Mouse (Mus musculus): ENCODE data around the gene Stap2.

Stap2 gene

DNA sequence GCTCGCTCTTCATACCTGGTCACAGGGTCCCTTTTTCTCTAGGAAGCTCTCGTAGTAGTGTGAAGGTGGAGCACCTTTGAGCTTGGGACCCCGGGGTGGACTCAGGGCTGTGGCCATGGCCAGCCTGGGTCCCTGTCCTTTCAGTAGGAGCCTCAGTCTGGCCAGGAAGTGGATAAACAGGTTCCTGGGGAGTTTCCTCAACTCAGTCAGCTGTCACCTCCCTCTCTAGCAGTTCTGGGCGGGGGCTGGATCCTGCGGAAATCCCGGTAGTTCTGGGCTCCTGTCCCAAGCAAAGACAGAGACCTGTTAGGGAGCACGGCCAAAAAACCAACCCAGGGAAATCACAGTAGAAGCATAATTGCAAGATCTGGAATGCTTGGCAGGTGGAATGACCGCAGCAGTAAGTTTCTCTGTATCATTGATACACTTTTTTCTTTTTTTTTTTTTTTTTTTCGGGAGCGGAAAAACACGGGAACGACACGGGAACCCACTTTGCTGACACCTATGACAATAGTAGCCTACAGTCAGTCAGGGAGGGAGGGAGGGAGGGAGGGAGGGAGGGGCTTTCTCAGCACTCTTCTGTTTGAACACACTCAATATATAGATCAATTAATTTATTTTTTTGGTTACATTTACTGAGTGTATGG lies at the start of gene Stap2, which contains the start of gene Mpnd:
TSS of gene Stap2 (minus strand) at position 170 of the 647 bp plus-strand sequence.
TSS of gene Mpnd (plus strand) at position 297 of the 647 bp plus-strand sequence.
- ATAC-seq (ENCODE audit: low TSS enrichment): no peak

DNA sequence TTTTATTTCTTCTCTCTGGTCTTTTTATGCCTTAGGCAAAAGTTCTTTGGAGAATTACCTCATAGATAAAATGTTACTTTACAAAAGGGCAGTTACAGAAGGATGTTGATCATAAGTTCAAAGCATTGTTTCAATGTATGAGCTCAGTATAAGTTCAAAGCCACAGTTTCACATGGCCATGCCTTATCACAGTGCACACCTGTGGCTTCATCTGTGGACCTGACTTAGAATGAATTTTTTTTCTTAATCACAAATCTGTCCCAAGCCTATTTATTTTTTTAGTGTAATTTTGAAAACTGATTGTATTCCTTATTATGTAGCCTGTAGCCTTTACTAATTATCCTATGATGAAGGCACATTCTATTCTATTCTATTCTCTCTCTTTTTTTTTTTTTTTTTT lies 49.6 kb upstream of the Stap2 start:
- ATAC-seq (ENCODE audit: low TSS enrichment): no peak

DNA sequence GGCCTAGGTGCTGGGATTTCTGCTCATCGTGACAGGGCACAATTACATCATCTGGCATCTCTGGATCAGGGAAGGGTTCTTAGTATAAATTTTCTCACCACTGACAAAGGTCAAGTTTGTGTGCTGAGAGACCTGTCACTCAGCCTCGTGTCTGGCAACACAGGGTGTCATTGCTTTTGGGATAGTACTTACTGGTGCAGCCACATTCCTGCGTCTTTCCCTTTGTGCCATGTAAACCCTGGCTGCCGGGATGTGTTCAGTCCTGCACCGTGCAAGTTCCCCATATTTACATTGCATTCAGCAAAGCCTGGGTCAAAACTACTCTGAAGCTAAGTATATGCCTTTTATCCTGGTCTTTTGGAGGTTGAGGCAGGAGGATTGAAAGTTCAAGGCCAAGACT lies 46.0 kb upstream of the Stap2 start:
- ATAC-seq (ENCODE audit: low TSS enrichment): no peak

DNA sequence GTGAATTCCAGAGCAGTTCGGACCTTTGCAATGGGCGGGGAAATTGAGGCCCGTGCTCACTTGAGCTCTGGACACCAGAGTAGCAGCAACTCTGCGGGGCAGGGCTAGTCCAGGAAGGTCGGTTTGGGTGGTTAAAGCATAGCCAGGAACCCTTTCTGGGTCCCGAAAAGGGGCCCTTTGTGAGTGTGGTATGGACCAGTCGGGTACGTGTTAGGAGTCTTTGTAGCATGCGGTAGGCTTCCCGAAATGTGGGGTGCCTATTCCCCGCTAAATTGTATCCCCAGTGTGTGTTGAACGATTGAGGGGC lies 35.4 kb upstream of the Stap2 start:
- ATAC-seq (ENCODE audit: low TSS enrichment): no peak

DNA sequence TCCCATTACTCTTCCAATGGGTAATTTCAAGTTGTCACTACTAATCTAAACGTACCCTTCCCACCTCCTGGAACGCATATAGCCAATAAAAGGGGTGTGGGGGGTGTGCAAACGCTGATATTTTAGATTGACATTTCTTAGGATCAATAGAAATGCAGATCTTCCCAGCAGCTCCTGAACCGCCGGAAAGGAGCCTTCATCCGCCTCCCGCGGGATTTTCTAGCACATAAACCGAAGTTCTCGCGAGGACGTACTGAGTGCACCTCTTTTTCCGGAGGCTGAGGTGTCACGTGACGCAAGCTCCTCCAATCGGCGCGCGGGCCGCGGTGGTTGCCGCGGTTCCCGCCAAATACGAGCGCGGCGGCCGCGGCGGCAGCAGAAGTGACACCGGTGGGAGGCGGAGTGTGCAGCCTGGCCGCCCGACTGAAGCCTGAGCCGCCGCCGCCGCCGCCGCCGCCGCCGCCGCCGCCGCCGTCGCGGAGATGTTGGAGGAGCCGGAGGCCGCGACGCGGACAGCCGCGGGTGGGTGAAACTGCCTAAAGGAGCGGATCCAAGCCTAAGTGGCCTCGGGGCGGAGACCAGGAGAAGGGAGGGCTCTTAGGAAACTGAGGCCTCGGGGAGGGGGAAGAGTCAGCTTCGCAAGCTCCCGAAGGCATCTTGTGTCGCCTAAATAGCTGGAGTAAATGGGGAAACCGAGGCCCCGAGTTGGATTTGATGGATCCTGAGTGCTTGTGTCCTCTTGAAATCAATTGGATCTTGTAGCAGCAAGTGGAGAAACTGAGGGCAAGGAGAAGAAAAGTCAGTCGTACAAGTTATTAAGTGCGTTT lies 34.9 kb upstream of the Stap2 start, which contains the start of gene Chaf1a:
TSS of gene Chaf1a (plus strand) at position 410 of the 827 bp plus-strand sequence.
- peak; percentile 83 for ATAC-seq (ENCODE audit: low TSS enrichment)

DNA sequence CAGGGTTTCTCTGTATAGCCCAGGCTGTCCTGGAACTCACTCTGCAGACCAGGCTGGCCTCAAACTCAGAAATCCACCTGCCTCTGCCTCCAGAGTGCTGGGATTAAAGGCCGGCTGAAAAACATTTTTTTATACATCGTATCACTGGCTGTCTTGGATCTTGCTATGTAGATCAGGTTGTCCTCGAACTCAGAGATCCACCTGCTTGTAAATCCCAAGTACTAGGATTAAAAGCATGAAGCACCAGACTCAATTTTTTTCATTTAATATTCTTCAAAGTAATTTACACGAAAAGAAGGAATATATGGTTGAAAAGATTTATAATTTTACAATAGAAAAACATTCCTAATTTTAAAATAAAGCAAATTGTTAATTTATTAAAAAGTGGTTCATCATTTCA lies 34.0 kb upstream of the Stap2 start:
- no peak for ATAC-seq (ENCODE audit: low TSS enrichment)

DNA sequence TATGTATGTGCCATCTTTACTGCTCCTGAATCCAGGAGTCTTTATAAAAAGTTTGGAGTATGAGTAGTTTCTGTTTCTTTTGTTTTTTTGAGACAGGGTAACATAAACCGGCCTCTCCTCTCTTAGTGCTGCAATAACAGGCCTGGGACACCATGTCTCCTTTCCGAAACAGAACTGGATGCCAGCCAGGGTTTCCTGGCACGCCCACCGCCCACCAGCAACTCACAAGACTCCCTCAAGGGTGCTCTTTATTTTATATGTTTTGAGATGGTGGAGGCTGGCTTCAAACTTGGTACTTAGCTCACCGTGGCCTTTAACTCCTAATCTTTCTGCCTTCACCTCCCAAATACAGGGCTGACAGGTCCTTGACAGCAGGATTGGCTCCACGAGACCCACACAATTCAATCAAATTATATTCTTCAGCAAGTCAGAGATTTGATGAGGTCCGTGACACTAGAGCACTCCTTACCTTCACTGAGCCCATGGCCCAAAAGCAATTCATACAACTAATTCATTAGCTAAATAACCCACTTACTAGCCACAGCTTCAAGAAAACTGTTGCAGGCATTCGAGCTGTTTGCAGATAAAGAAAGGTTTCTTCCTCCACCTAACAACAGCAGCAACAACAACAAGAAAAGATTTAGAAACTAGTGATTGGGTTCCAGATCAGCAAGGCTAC lies 33.3 kb upstream of the Stap2 start:
- no peak for ATAC-seq (ENCODE audit: low TSS enrichment)

DNA sequence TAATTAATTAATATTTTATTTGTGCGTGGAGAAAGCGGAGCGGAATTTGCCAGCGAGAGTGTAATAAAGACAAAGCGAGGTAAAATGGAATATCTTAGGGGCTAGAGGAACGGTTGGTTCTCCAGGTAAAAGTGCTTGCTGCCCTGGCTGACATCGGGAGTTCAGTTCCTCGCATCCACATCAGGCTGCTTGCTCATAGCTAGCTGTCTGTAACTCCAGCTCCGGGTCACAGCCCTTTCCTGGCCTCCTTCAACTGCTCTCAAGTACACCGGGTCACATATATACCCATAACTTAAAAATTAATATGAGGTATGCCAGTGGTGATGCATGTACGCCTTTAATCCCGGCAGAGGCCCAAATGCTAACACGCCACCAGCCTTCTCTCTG lies 31.5 kb upstream of the Stap2 start:
- no peak for ATAC-seq (ENCODE audit: low TSS enrichment)

DNA sequence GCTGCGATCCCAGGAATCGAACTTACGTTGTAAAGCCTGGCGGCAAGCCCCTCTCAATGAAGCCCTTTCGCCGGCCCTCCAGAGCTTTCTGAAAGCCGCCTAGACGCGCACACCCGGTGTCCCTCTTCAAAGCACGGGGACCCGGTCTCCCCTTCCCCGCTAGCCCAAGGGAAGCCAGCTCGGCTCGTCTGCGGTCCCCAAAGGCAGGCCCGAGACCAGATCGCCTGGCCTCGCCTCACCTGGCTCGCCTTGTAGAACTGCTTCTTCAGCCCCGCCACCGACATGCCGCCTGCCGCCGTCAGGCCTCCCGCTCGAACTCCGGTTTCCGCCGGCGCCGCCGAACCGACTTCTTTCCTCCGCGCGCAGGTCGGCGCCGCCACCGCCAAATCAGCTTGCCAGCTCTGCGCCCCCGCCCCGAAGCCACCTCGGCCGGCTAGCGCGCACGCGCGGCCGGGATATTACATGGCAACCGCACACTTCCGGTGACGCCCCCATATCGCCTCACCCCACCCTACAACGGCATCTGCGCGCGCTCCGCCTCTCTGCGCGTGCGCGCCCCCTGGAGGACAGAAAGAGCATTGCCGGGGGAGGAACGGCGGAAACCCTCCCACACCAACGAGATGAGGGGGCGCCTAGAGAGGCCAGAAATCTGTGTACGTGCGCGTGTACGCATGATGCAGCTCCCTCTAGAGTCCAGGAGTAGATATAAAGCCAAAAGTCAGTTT lies 31.0 kb upstream of the Stap2 start, which contains the start of gene Sh3gl1:
TSS of gene Sh3gl1 (minus strand) at position 460 of the 725 bp plus-strand sequence.
- ATAC-seq (ENCODE audit: low TSS enrichment): peak; percentile 82

DNA sequence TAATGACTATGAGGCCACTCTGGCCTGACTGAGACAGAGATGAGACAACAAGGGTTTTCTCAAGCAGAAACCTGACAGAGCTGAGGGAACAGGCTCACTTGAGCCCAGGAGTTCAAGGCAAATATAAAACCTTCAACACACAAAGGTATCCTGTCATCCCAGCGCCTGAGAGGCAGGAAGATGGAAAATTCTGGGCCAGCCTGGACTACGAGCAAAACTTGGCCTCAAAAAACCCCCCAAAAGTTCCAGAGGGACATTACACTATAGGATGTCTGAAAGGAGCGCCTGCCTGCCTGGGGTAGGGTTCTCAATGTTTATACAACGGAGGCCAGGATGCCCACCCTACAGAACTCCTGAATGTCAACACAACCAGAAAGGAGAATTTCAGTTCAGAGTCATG lies 29.8 kb upstream of the Stap2 start:
- no peak for ATAC-seq (ENCODE audit: low TSS enrichment)

DNA sequence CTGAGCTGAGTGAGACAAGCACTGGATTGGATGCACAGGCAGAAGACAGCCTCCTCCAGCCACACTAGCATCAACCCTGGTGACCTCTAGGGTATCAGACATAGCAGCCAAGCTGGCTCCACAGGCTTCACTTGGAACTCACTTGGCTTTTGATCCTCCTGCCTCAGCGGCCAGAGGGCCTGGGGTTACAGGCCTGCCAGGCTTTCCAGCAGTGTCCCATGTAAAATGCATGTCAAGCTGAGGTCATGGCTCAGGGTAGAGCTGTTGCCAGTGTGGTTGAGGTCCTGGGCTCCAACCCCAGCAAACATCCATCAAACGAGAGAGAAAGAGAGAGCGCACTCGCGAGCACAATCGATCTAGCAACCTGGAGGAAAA lies 29.3 kb upstream of the Stap2 start:
- ATAC-seq (ENCODE audit: low TSS enrichment): no peak

DNA sequence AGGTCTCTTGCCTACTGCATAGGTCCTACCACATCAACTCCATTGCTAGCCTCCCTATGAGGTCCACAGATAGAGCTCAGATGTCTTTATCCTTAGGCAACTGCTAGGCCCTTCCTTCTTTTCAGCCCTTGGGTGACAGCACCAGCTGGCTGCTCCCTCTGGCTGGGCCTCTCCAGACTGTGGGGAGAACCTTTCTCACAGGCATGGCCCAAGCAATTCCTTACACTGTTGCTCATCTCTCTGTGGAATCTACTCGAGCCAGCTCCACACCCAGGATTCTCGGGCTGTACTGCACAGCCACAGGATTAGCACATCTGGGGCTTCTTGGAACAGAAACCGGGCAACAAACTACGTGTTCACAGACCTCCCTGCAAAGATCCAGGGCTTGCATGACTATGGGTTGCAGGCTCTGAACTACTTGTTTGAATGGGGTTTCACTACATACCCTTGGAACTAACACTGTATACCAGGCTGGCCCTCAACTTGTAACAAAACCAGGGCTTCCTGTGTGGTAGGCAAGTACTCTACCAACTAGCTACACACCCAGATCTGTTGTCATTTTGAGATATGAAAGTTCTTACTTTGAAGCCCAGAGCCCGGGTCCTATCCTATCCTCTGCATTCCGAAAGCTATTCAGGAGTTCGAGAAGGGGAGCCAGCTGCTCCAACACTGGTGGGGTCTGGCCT lies 28.8 kb upstream of the Stap2 start:
- no peak for ATAC-seq (ENCODE audit: low TSS enrichment)

DNA sequence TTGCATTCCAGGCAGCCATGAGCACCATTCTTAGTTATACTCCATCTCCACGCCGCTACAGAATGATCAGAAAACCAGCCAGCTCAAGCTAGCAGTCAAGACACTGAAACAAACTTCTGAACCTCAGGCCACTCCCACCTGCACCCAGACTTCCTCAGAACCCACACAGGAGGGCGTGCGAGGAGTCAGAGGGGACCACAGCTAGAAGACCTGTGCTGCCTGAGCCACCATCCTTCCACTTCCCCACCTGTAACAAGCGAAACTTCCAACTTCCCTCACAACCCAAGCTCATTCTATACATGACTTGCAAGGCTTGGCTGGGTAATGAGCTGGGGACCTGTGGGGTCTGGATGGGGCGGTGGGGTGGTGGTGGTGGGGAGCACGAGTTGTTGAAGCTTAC lies 27.4 kb upstream of the Stap2 start:
- ATAC-seq (ENCODE audit: low TSS enrichment): no peak

DNA sequence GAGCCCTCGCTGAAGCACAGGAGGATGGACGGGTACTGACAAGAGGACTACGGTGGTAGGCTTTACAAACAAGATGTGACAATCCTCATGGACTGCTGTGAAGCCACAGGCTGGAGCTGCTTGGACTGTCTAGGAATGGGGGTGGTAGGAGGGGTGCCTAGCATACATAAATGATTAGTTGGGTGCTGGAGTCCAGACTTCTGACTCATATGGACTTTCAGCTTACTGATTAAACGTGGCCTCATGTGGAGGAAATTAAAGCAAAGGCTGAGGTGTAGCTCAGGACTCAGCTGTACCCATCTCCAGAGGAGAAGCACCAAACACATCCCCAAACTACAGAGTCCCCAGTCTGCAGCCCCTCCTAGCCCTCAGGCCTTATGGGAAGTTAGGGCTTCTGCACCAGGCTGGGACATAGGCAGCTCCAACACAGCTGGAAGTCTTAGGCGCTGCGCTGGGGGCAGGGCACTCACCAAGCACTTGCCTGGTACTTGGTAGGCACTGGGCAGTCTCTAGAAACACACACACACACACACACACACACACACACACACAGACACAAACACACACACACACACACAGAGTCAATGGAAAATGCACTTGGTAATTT lies 26.8 kb upstream of the Stap2 start:
- ATAC-seq (ENCODE audit: low TSS enrichment): no peak

DNA sequence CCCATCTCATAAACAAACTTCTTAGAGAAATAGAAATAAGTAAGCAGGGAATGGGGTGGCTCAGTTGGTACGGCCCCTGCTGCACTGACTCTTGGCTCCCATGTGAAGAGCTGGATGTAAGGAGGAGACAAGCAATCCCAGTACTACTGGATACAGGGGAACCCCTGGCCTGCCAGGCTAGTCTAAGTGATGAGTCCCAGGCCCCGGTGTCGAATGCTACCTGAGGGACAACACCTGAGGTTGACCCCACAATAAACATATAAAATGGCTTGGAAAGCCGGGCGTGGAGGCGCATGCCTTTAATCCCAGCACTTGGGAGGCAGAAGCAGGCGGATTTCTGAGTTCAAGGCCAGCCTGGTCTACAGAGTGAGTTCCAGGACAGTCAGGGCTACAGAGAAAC lies 26.0 kb upstream of the Stap2 start:
- ATAC-seq (ENCODE audit: low TSS enrichment): no peak

DNA sequence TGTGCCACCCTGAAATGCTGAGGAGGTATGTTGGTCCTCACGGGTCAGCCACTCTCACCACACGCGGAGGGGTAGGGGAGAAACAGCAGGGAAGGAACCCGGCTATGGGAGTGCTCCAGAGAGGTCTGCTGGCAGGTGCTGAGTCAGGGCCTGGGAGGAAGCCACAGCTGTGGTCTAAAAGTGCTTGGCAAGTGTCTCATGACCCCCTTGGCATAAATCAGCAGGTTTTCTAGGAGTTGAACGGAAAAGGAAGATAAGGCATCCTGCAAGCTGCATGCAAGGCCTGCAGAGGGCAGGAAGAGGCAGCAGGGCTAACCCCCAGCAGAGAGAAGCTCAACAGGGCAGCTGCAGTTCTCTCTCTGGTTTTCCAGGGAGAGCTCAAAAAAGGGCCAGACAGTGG lies 25.5 kb upstream of the Stap2 start:
- no peak for ATAC-seq (ENCODE audit: low TSS enrichment)

DNA sequence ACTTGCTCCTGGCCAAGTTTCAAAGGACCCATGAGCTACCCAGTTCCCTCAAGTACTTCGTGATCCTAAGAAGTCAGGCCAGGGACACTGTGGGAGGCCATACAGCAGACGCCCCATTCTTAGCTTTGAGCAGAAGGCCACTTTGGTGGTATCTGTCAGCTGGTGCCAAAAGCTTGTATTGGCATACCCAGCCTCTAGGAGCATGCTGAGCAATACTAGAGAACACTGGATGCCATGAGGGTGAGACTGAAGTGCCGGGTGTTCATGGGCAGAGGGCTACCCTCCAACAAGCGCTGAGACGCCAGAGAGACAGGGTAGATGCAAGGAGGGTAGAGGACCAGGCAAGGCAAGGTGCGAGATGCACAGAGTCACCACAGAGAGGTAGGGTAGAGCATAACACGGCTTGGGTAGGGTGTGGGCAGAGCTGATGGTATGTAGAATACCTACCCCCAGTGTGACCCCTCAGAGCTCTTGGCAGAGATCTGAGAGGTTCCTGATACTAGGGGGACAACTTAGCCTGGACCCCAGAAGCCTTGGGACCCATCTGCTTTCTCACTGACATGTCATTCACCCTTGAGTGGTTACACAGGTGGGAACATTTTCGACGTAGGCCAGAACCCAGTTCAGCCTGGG lies 25.0 kb upstream of the Stap2 start:
- no peak for ATAC-seq (ENCODE audit: low TSS enrichment)

DNA sequence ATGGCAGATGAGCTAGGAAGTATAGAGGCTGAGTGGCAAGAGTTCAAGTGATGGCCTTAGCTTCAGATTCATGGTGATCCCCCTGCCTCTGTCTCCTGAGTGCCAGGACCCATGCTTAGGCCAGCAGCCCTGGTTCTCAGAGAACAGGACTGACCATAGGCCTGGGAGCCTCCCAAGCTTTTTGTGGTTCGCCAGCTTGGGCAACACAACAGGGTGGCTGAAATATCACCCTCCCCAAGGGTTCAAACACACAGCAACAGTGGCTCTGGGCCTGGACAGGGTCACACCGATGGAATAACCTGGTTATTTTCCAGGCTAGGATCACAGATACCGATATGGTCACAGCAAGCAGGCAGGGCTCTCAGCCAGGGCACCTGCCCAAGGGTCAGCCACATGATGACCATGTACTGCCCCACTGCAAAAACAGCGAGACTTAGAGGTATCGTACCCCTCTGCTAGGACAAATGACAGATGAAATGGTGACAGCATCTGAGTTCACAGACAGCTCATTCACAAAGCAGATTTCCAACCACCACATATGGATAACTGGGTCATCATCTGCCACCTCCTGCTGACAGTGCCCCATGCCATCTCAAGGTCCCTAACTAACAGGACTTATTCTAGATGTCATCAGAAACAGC lies 22.5 kb upstream of the Stap2 start:
- no peak for ATAC-seq (ENCODE audit: low TSS enrichment)

DNA sequence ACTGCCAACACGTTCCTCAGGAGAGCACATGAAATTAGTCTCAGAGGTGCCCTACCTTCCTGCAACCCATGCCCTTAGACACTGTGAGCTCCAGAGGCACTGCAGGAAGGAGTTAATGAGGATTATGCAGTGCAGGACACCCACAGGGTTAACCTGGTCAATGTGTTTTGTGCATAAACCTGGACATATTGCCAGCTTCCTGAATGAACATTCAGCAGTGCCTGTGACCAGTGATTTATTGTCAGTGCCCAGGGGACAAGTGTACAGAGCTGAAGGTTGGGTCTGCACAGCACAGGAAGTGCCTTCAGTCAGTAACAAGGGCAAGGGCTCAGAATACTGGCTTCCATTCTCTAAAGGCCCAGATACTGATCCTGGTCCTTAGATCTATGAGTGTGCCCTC lies 21.5 kb upstream of the Stap2 start:
- ATAC-seq (ENCODE audit: low TSS enrichment): no peak

DNA sequence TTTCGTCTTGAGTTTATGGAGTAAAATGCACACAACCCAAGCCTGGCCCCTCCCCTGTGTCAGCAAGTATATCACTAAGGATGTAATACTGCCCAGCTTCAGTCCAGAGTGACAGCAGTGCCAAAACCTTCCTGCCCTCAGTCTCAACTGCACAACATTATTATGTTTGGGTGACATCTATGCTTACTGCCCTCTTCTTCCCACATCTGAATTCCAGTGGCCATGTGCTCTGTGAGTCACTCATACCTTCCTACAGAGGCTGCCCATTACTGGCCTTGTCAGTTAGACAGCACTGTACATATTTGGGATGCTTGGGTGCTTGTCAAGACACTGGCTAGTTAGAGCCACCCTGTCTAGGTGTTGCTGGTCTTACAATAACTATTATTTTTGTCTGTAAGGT lies 20.9 kb upstream of the Stap2 start:
- ATAC-seq (ENCODE audit: low TSS enrichment): no peak
